Mouse (Mus musculus) heart, adult 2 months (tissue): ENCODE measurements around the gene Ppm1b. TPM values are rescaled to one million over a fixed set of nuclear protein-coding genes. Genes with fewer than 3 reads are reported as not detected.

Source experiments
- DNase-seq, 2 experiments: peaks; one replicate each; pipeline ENCODE4 v3.0.0; 2021
- H3K27ac ChIP-seq: fragments of 200-600 bp; 2 replicates; pipeline ENCODE4 v1.8.1; 2022
- H3K27me3 ChIP-seq: fragments of 200-500 bp; 2 replicates; pipeline ENCODE4 v1.6.1; 2012; ENCODE audit warnings: mild to moderate bottlenecking, low read length, inconsistent platforms, mixed read lengths; ENCODE audit not compliant: control insufficient read depth, insufficient read depth
- H3K36me3 ChIP-seq: fragments of 200-500 bp; 2 replicates; pipeline ENCODE4 v1.6.1; 2012; ENCODE audit warnings: low read length, inconsistent platforms; ENCODE audit not compliant: control insufficient read depth, insufficient read depth
- H3K4me1 ChIP-seq: fragments of 200-500 bp; 2 replicates; pipeline ENCODE4 v1.6.1; 2011; ENCODE audit warnings: low read length; ENCODE audit not compliant: control insufficient read depth, insufficient read depth
- H3K4me3 ChIP-seq: fragments of 200-600 bp; 2 replicates; pipeline ENCODE4 v1.8.1; 2022
- H3K79me2 ChIP-seq: fragments of 200-500 bp; replicated peaks from 2 replicates; pipeline ENCODE4 v1.6.1; 2012; ENCODE audit warnings: mild to moderate bottlenecking, inconsistent platforms, low read length, moderate library complexity, mixed read lengths; ENCODE audit not compliant: control insufficient read depth, insufficient read depth
- H3K9ac ChIP-seq: fragments of 200-500 bp; 2 replicates; pipeline ENCODE4 v1.6.1; 2012; ENCODE audit warnings: low read depth, mild to moderate bottlenecking, control low read depth, inconsistent platforms, low read length, mixed read lengths
- CTCF ChIP-seq: fragments of 200-600 bp; IDR thresholded peaks from 2 replicates; pipeline ENCODE4 v1.8.1; 2022; ENCODE audit warnings: antibody characterized with exemption, mild to moderate bottlenecking, moderate library complexity
- EP300 ChIP-seq: fragments of 200-500 bp; IDR thresholded peaks from 2 replicates; pipeline ENCODE4 v1.6.1; 2011; ENCODE audit warnings: low read depth, low read length, control low read depth; ENCODE audit not compliant: insufficient read depth
- POLR2A ChIP-seq: fragments of 200-500 bp; IDR thresholded peaks from 2 replicates; pipeline ENCODE4 v1.6.1; 2011; ENCODE audit warnings: mild to moderate bottlenecking, low read depth, low read length, control low read depth; ENCODE audit not compliant: insufficient read depth
- WGBS: fragments of 180-500 bp; shearing (Covaris S2); methylation state at CpG from one replicate; pipeline ENCODE4 v1.1.7; 2018; 5-methylcytosine and 5-hydroxymethylcytosine counted together
- intact Hi-C: fragments of 180-260 bp; cut with DNase I; formaldehyde crosslinking; loops from one replicate; pipeline ENCODE4 v1.15.1; 2025
- polyA plus RNA-seq: library from polyadenylated mRNA; depleted of rRNA; stranded (reverse); fragments of >200 nt; gene quantifications from 2 replicates; pipeline ENCODE4 v1.2.3, GENCODE M21; 2012
- total RNA-seq, 2 experiments: library from RNA; stranded (reverse); gene quantifications; 2 replicates each; pipeline ENCODE4 v1.2.3; 2021

Ppm1b gene
- total and polyA plus RNA-seq, 3 experiments = 39.0 to 137 (median 119) TPM

GRCm38 (mm10) chr17:85028093-85028739 lies 71.7 kb downstream of the Ppm1b start, which contains the start of gene Slc3a1:
Slc3a1 (plus strand) TSS chr17:85028376.
- Histone ChIP-seq H3K4me3 (no peak within 1 kb of the TSS), H3K27me3 (no peaks in the 10 kb centered on the region), H3K36me3 (no peaks in the 10 kb centered on the region), H3K9ac (no peak within 1 kb of the TSS), H3K4me1 (no peaks in the 10 kb centered on the region), H3K27ac (no peak within 1 kb of the TSS), H3K79me2 (no peaks in the 10 kb centered on the region)
- no peak for DNase-seq
- TF ChIP-seq POLR2A (no peak), EP300 (no peak), CTCF (no peak)
- intact Hi-C loops = loop anchor here (10.0 kb wide), 1 partner anchor 607 kb away; no protein-coding TSS in a partner anchor
- WGBS = 89% methylated on average over 20 of the region's 20 CpGs

- no peaks in the 10 kb centered on the region for H3K4me1 ChIP-seq
- DNase-seq = no peak
- 92% methylated on average over 10 of the region's 10 CpGs for WGBS
- TF ChIP-seq POLR2A = no peak
- TF ChIP-seq CTCF = no peak
- TF ChIP-seq EP300 = no peak
- no peaks in the 10 kb centered on the region for H3K36me3 ChIP-seq
- no peaks in the 10 kb centered on the region for H3K27me3 ChIP-seq
- no peaks in the 10 kb centered on the region for H3K79me2 ChIP-seq
- intact Hi-C loops = loop anchor here (10.0 kb wide), 1 partner anchor 606 kb away; no protein-coding TSS in a partner anchor
- no peak overlapping the region for H3K4me3 ChIP-seq
- no peak overlapping the region for H3K9ac ChIP-seq
- no peak overlapping the region for H3K27ac ChIP-seq
Measured at GRCm38 (mm10) chr17:85028797-85029196, 72.3 kb downstream of the Ppm1b start.

GRCm38 (mm10) chr17:85030651-85031050 lies 74.1 kb downstream of the Ppm1b start:
- Histone ChIP-seq H3K27ac (no peak overlapping the region), H3K36me3 (no peaks in the 10 kb centered on the region), H3K4me1 (no peaks in the 10 kb centered on the region), H3K27me3 (no peaks in the 10 kb centered on the region), H3K9ac (no peak overlapping the region), H3K79me2 (no peaks in the 10 kb centered on the region), H3K4me3 (no peak overlapping the region)
- 58% methylated on average over 5 of the region's 5 CpGs for WGBS
- no peak for TF ChIP-seq POLR2A
- TF ChIP-seq EP300 = no peak
- no peak for TF ChIP-seq CTCF
- no peak for DNase-seq
- intact Hi-C loops = no loop called here

- TF ChIP-seq EP300 = no peak
- no peak for TF ChIP-seq POLR2A
- TF ChIP-seq CTCF = no peak
- Histone ChIP-seq H3K9ac (no peak overlapping the region), H3K4me1 (no peaks in the 10 kb centered on the region), H3K27me3 (no peaks in the 10 kb centered on the region), H3K4me3 (no peak overlapping the region), H3K79me2 (no peaks in the 10 kb centered on the region), H3K36me3 (no peaks in the 10 kb centered on the region), H3K27ac (no peak overlapping the region)
- DNase-seq = no peak
- intact Hi-C loops = no loop called here
- 81% methylated on average over 3 of the region's 3 CpGs for WGBS
Measured at GRCm38 (mm10) chr17:85033087-85033486, 76.5 kb downstream of the Ppm1b start.

GRCm38 (mm10) chr17:85034068-85034467 lies 77.5 kb downstream of the Ppm1b start:
- no peaks in the 10 kb centered on the region for H3K27me3 ChIP-seq
- H3K9ac ChIP-seq = no peak overlapping the region
- H3K4me3 ChIP-seq = no peak overlapping the region
- TF ChIP-seq POLR2A (no peak), EP300 (no peak), CTCF (no peak)
- no peaks in the 10 kb centered on the region for H3K79me2 ChIP-seq
- no peaks in the 10 kb centered on the region for H3K36me3 ChIP-seq
- H3K27ac ChIP-seq = no peak overlapping the region
- no peak for DNase-seq
- no peaks in the 10 kb centered on the region for H3K4me1 ChIP-seq
- intact Hi-C loops = no loop called here
- WGBS = 51% methylated on average over 11 of the region's 11 CpGs

GRCm38 (mm10) chr17:85037855-85038254 lies 81.3 kb downstream of the Ppm1b start:
- Histone ChIP-seq H3K79me2 (no peaks in the 10 kb centered on the region), H3K4me3 (no peak overlapping the region), H3K36me3 (no peaks in the 10 kb centered on the region), H3K27ac (no peak overlapping the region), H3K9ac (no peak overlapping the region), H3K4me1 (no peaks in the 10 kb centered on the region), H3K27me3 (no peaks in the 10 kb centered on the region)
- DNase-seq = no peak
- TF ChIP-seq POLR2A (no peak), CTCF (no peak), EP300 (no peak)
- WGBS = 71% methylated on average over 5 of the region's 5 CpGs
- intact Hi-C loops = no loop called here
